Mouse (Mus musculus) embryonic facial prominence, embryonic 10.5 days (tissue): Measurements from ENCODE around the gene Nbr1. TPM values are rescaled to one million over a fixed set of nuclear protein-coding genes. Genes with fewer than 3 reads are reported as not detected.

Source experiments
- polyA plus RNA-seq: library from polyadenylated mRNA; unstranded; fragments of >200 nt; fragmentation: Nextera tagmentation; extraction: Ambion mirVana; gene quantifications from 2 replicates; pipeline ENCODE4 v1.2.1, GENCODE M21; 2016

The Nbr1 gene
- polyA plus RNA-seq, 1 experiment from 2014 or later = 70.0 TPM

Other genes with a start within 250 kb of the Nbr1 start
- 141 and 154 TPM in 2 replicates for gene Becn1, start 249.9 kb upstream of the Nbr1 start, polyA plus RNA-seq
- gene Psme3, start 235.9 kb upstream of the Nbr1 start, polyA plus RNA-seq = 189 and 203 TPM in 2 replicates
- 2.6 and 3.4 TPM in 2 replicates for gene Aoc2, start 227.1 kb upstream of the Nbr1 start, polyA plus RNA-seq
- gene Aoc3, start 221.5 kb upstream of the Nbr1 start, polyA plus RNA-seq = 0.04 TPM in 1 of 2 replicates, not detected in the other
- not detected in 2 replicates for gene G6pc, start 184.6 kb upstream of the Nbr1 start, polyA plus RNA-seq
- gene Aarsd1, start 134.5 kb upstream of the Nbr1 start, polyA plus RNA-seq = 102 and 110 TPM in 2 replicates
- gene Gm27029, start 127.4 kb upstream of the Nbr1 start, polyA plus RNA-seq = 12.6 and 13.1 TPM in 2 replicates
- 17.5 and 21.4 TPM in 2 replicates for gene Rundc1, start 127.1 kb upstream of the Nbr1 start, polyA plus RNA-seq
- 3.9 and 4.7 TPM in 2 replicates for gene Ptges3l, start 126.8 kb upstream of the Nbr1 start, polyA plus RNA-seq
- 469 and 481 TPM in 2 replicates for gene Rpl27, start 109.9 kb upstream of the Nbr1 start, polyA plus RNA-seq
- gene Ifi35, start 103.7 kb upstream of the Nbr1 start, polyA plus RNA-seq = 2.1 and 3.1 TPM in 2 replicates
- 16.5 and 31.6 TPM in 2 replicates for gene Rnd2, start 87.2 kb upstream of the Nbr1 start, polyA plus RNA-seq
- 21.3 and 29.6 TPM in 2 replicates for gene Vat1, start 85.9 kb upstream of the Nbr1 start, polyA plus RNA-seq
- 23.7 and 27.0 TPM in 2 replicates for gene Brca1, start 194 bp upstream of the Nbr1 start, polyA plus RNA-seq
- 1.5 and 2.1 TPM in 2 replicates for gene Tmem106a, start 30.1 kb downstream of the Nbr1 start, polyA plus RNA-seq
- gene Gm11634, start 47.1 kb downstream of the Nbr1 start, polyA plus RNA-seq = not detected in 2 replicates
- 28.2 and 29.4 TPM in 2 replicates for gene Rdm1, start 75.0 kb downstream of the Nbr1 start, polyA plus RNA-seq
- gene Arl4d, start 113.4 kb downstream of the Nbr1 start, polyA plus RNA-seq = 3.3 and 5.1 TPM in 2 replicates
- 50.5 and 52.3 TPM in 2 replicates for gene Dhx8, start 180.8 kb downstream of the Nbr1 start, polyA plus RNA-seq
- gene Etv4, start 233.2 kb downstream of the Nbr1 start, polyA plus RNA-seq = 15.9 and 18.9 TPM in 2 replicates